Mouse (Mus musculus): ENCODE results near the gene H2-T3.
"Not testable (repeated sequence)": the region's sequence is repeated elsewhere in the genome, so short reads cannot be mapped to it uniquely, and the experiment has no call there.

The H2-T3 gene

DNA sequence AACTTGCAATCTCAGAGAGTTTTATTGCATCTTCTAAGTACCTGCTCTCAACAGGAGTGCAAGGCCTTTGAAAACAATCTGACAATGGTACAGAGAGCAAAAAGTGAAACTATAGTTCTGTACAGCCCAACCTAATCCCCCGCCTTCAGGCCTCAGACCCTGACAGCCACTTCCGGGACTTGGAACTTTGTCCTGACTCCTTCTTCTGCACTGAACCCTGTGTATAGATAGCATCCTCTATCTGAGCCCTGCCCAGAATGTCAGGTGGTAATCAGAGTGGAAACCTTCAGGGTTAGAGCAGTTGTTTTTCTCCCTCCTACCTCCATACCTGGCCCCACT, at the start of gene H2-T3:
H2-T3 (minus strand) TSS at position 119 of the 339 bp plus-strand sequence.
- DNase-seq, result peak; percentile 49

GRCm38 (mm10) chr17:36237321-36237921, 47.3 kb upstream of the H2-T3 start:
- peak; percentile 18 for DNase-seq

- peak; percentile 75 for DNase-seq
These were observed 45.2 kb upstream of the H2-T3 start for GRCm38 (mm10) chr17:36235300-36235699.

DNA sequence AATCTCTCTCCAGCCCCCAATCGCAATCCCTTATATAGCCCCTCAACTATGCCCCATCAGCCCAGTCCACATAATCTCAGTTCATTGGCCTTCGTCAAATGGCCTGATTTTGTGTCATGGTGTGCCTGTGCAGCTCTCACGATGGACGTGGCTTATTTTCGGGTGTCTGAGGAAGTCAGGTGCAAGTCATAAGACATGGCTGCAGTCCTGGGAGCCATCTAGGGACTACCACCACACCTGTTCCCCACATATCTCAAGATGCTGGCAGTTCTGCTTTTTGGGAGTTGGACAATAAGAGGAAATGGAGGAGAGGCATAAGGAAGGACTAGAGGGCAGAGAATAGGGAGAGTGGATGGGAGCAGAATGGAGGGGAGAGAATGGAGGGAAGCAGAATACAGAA, 43.5 kb upstream of the H2-T3 start:
- no peak for DNase-seq

DNA sequence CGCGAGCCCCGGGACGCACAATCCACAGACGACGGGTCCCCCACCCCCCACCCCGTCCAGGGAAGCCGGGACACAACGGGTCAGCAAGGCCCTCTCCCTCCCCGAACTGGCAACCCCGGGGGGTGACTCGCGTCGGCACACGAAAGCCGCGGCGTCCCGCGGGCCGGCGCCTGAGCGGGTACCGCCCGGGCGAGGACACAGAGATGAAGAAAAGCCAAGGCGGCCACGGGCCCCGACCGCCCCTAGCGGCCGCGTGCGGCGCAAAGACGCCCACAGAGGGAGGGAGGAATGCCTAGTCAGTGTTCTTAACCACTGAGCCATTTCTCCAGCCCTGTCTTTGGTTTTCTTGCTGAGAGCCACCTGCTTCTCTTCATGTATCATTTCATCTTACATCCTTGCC, 41.2 kb upstream of the H2-T3 start:
- DNase-seq, result peak; percentile 88

DNA sequence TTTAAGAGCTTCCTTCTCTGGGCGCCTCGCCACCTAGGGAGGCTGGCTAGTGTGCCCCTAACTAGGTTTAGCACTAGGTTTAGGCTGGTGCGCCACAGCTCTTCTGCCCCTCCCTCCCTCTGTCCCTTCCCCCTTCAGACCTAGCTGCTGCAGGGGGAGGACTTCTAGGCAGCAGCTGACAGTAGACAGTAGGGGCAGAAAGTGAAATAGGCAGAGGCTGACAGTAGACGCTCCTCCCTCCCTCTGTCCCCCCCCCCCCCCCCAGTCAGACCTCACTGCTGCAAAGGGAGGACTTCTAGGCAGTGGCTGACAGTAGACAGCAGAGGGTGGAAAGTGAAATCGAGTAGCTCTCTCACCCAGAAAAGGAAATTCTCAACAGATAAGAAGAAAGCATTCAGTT, 39.0 kb upstream of the H2-T3 start:
- peak; percentile 44 for DNase-seq

GRCm38 (mm10) chr17:36226921-36227320, 36.8 kb upstream of the H2-T3 start:
- DNase-seq, result peak; percentile 81

DNA sequence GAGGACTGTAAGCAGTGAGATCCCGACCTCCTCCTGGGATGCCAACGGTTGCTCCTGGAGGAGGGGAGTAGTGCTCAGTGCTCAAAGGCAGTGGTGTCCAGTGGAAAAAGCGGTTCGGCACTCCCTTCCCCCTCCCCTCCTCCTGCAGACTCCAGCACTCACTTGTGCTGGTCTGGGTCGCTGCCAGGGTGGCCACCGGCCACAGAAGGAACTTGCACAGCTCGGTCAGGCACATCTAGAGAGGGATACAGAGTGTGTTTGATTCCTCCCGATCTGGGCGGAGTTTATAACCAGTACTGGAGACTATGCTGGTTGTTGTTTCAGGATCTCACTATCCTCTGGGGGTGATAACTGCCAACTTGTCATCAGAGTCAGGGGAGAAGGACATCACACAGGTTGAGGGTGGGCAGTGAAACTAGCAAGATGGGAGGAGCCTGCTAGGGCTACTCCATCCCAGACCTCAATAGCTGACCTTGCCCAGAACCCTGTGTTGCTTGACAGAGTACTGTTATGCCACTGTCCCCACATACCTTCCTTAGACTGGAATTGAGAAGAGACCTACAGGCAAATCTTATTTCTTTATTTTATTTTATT, 35.2 kb upstream of the H2-T3 start:
- no peak for DNase-seq

DNA sequence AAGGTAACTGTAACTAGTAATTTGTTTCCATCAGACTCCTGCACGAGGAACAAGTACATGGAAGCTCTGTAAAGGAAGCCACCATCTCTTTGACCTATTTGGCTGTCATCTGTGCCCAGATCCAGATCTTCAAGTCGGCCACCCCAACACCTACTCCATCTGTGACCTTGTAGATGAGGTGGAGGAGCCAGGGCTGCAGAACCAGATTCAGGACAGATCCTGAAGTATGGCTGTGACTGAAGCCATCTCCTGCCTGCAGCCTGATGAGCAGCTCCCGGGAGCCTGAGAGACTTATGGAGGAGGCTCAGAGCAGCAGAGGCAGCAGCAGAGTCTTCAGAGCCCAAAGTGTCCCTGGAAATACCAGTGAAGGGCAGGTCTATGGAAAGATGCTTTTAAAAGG, 34.4 kb upstream of the H2-T3 start:
- no peak for DNase-seq

GRCm38 (mm10) chr17:36218594-36219155, 28.6 kb upstream of the H2-T3 start:
- no peak for DNase-seq

GRCm38 (mm10) chr17:36215586-36215985, 25.5 kb upstream of the H2-T3 start:
- DNase-seq, result no peak

GRCm38 (mm10) chr17:36206846-36207245, 16.8 kb upstream of the H2-T3 start:
- no peak for DNase-seq

- peak; percentile 22 for DNase-seq
These were observed 15.8 kb upstream of the H2-T3 start for GRCm38 (mm10) chr17:36205862-36206261.

- peak; percentile 47 for DNase-seq
These were observed 15.4 kb upstream of the H2-T3 start for GRCm38 (mm10) chr17:36205456-36205855.

- no peak for DNase-seq
These were observed 11.8 kb upstream of the H2-T3 start for GRCm38 (mm10) chr17:36201851-36202250.

DNA sequence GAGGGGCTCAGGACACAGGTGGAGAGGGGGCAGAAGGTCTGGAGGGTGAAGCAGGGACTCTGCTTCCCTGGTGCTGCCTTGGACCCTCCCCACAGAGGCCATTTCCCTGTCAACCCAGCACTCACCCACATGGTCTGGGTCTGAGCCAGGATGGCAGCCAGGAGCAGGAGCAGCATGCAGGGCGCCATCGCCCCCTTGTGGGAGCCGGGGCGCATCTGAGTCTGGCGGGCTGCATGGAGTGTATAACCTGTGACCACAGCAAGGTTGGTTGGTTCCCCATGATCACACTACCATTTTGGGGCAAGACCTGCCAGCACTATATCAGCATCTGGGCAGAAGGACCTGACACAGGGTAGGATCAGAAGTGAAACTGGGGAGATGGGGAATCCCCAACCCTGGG, 8.2 kb upstream of the H2-T3 start:
- DNase-seq, result peak; percentile 83

- no peak for DNase-seq
These were observed 4.4 kb upstream of the H2-T3 start for GRCm38 (mm10) chr17:36194471-36194870.

- DNase-seq, result peak; percentile 84
These were observed 3.6 kb upstream of the H2-T3 start for GRCm38 (mm10) chr17:36193546-36194141.

DNA sequence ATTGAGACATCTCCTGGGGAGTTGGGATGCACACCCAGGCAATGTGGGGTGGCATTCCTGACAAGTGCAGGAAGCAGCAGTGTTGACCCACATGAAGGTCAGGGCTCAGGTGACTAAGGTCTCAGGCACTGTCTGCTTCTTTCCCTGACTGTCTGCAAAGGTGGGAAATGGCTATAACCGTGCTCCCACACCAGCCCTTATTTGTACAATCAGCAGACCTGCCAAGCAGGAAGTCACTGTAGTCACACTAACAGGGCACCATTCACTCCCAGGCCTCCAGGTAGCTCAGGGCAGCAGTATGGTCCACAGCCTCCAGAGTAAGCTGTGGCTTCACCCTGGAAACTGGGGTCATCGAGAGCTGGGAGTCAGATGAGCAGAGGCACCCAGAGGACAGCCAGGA, 2.3 kb upstream of the H2-T3 start:
- peak; percentile 48 for DNase-seq

- DNase-seq, result peak; percentile 56
These were observed 457 bp downstream of the H2-T3 start for GRCm38 (mm10) chr17:36189491-36190168.

- no peak for DNase-seq
These were observed 2.5 kb downstream of the H2-T3 start for GRCm38 (mm10) chr17:36187540-36187939.

DNA sequence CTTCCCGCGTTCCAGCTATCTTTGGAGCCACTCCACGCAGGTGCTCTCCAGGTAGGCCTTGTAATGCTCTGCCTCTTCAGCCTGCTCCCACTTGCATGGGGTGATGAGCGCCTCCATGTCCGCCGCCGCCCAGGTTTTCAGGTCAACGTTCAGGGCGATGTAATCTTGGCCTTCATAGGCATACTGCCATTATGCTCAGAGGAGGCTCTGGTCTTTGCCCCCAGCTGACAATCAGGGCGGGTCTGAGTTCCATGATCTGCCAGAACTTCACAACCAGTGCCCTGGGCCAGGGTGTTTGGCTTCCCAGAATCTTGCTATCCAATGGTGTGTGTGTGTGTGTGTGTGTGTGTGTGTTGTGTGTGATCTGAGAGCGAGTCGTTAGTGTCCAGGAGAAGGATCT, 7.9 kb downstream of the H2-T3 start:
- DNase-seq, result no peak

DNA sequence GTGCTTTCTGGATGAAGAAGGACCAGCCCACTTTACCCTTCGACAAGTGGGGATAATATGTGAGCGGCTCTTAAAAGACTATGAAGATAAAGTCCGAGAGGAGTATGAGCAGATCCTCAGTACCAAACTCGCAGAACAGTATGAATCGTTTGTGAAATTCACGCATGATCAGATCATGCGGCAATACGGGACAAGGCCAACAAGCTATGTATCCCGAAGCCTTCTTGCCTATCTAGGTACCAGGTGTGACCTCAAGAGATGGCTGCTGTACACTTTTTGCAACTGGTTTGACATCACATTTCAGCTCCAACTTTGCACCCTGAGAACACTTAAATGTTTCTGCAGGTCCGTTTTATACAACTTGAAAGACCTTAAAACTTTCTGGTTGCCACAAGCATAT, 10.6 kb downstream of the H2-T3 start:
- not testable (repeated sequence) for DNase-seq

GRCm38 (mm10) chr17:36178938-36179337, 11.1 kb downstream of the H2-T3 start:
- DNase-seq, result peak; percentile 81

Data from thymus, postnatal 14 days (tissue).